Mouse (Mus musculus) ES-Bruce4 (cell line): ENCODE results near the gene Sphk2. TPM values are rescaled to one million over a fixed set of nuclear protein-coding genes. Genes with fewer than 3 reads are reported as not detected.

ENCODE experiments used
- H3K27ac ChIP-seq: 2 replicates; pipeline ENCODE4 v1.5.1; 2012; ENCODE audit warnings: low read length, inconsistent platforms; ENCODE audit not compliant: insufficient read depth
- H3K27me3 ChIP-seq: 2 replicates; pipeline ENCODE4 v1.6.1; 2012; ENCODE audit warnings: mild to moderate bottlenecking, low read length, inconsistent platforms; ENCODE audit not compliant: control insufficient read depth, poor library complexity, insufficient read depth, severe bottlenecking
- H3K36me3 ChIP-seq: 2 replicates; pipeline ENCODE4 v1.6.1; 2012; ENCODE audit warnings: inconsistent platforms, mild to moderate bottlenecking, low read length, moderate library complexity; ENCODE audit not compliant: control insufficient read depth, poor library complexity, insufficient read depth, severe bottlenecking
- H3K4me1 ChIP-seq: one replicate; pipeline ENCODE4 v1.8.1; 2011; ENCODE audit warnings: low read length; ENCODE audit not compliant: control insufficient read depth, insufficient read depth
- H3K4me3 ChIP-seq: 2 replicates; pipeline ENCODE4 v1.5.1; 2011; ENCODE audit warnings: low read depth, mild to moderate bottlenecking, low read length
- H3K9ac ChIP-seq: 2 replicates; pipeline ENCODE4 v1.6.1; 2012; ENCODE audit warnings: low read depth, mild to moderate bottlenecking, inconsistent platforms; ENCODE audit not compliant: poor library complexity, severe bottlenecking
- H3K9me3 ChIP-seq: replicated peaks from 2 replicates; pipeline ENCODE4 v1.6.1; 2012; ENCODE audit warnings: mild to moderate bottlenecking, low read length, inconsistent platforms; ENCODE audit not compliant: control insufficient read depth, poor library complexity, insufficient read depth, severe bottlenecking
- CTCF ChIP-seq: IDR thresholded peaks from one replicate; pipeline ENCODE4 v1.8.1; 2011; ENCODE audit warnings: low read depth, low read length
- EP300 ChIP-seq: IDR thresholded peaks from 2 replicates; pipeline ENCODE4 v1.6.1; 2011; ENCODE audit warnings: low read depth, low read length; ENCODE audit not compliant: insufficient read depth
- POLR2A ChIP-seq: IDR thresholded peaks from one replicate; pipeline ENCODE4 v1.8.1; 2011; ENCODE audit warnings: low read length; ENCODE audit not compliant: insufficient read depth
- polyA plus RNA-seq: library from polyadenylated mRNA; stranded (reverse); fragments of >200 nt; gene quantifications from 2 replicates; pipeline ENCODE4 v1.2.4, GENCODE M21; 2011; ENCODE audit warnings: low read depth; ENCODE audit not compliant: missing spikeins, insufficient read depth, insufficient read length

Sphk2 gene
- polyA plus RNA-seq, 1 experiment = 10.4 TPM

DNA sequence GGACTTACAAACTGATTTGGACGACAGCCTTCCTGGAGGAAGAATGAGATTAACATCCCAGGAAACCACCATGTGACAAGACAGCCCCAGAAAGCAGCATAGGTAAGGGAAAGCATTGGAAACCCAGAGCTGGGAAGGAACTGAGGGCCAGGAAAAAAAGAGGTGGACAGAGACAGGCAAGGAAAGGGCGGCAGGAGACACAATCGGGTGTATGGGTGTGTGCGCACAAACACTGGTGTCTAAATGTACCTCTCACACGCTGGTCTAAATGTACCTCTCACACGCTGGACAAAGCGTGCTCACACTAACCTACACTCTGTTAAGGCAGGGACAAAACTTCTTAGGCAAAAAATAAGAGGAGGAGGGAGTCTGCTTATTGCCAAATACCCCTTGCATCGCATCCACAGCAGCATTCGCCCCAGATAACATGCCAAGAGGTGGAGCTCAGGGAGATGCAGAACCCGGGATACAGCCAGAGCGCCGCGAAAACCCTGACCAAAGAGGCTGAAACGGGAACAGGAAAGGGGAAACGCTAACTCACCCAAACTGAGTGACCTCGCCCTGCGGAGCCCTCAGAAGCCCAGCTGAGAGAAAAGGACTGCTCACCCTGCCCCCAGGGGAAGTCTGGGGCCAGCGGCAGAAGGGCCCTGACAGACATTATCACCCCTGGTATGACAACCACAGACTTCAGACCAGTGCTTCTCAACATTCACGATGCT lies 1.9 kb downstream of the Sphk2 start:
- Histone ChIP-seq H3K27ac (peak overlapping the region; percentile 7; the same call in 1 of the 2 replicates), H3K9ac (no peak overlapping the region; the same call in 1 of the 2 replicates), H3K4me3 (peak overlapping the region; percentile 27), H3K4me1 (no peaks in the 10 kb centered on the region), H3K36me3 (peaks cover 25% of the 10 kb centered on the region), H3K27me3 (no peaks in the 10 kb centered on the region), H3K9me3 (no peaks in the 10 kb centered on the region)
- no peak for TF ChIP-seq POLR2A
- no peak for TF ChIP-seq EP300
- no peak for TF ChIP-seq CTCF

DNA sequence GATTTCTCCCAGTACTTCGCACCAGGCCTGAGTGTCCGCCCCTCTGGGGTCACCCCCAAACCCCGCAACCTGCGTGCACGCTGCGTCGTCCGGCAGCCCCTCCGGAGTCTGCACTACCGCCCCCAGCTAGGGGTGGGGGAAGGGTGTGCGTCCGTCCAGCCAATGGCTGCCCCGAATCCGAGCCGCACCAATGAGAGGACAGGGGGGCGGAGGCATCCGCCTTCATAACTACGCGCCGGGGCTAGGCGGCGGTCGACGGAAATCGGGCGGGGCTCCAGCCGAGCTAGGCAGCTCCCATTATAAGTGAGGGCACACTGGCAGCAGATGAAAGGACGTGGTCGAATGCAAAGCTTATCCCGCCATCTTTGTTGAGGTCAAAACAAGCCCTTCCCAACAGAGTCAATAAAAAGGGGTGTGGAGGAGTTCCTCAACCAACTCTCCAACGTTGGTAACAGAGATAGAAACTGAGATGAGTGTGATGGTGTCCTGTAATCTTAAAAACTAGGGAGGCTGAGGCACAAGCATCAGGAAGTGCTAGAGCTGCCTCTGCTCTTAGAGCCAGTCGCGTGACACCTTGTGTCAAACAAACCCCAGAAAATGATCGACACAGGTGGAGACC lies 2.6 kb downstream of the Sphk2 start, which contains the start of gene Rpl18:
Gene Rpl18 (plus strand): TSS at position 368 of the 619 bp plus-strand sequence.
- Histone ChIP-seq H3K36me3 (peaks cover 22% of the 10 kb centered on the region), H3K9me3 (no peaks in the 10 kb centered on the region), H3K4me1 (no peaks in the 10 kb centered on the region), H3K27ac (peak within 1 kb of the TSS; percentile 8), H3K27me3 (no peaks in the 10 kb centered on the region), H3K4me3 (peak within 1 kb of the TSS; percentile 81), H3K9ac (peak within 1 kb of the TSS; percentile 43)
- no peak for TF ChIP-seq POLR2A
- no peak for TF ChIP-seq CTCF
- no peak for TF ChIP-seq EP300

DNA sequence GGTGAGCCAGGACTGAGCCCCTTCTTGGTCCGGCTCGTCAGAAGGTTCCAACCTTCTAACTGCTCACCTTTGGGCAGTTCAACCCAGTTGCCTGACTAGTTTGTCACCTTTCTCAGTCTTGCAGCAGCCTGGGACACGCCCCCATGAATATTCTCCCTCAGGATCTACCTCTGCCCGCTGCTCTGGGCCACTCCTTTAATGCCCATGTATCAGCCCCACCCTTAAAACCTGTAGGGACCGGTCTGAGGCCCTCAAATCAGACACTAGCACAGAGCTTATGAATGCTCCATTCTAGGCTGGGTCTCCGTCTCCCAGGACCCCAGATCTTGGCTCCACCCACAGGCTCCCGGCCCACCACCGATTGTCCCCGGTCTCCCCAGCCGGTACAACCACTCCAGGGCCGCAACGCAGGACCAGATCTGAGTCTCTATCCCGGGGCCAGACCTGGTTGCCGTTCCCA lies 3.1 kb downstream of the Sphk2 start:
- no peaks in the 10 kb centered on the region for H3K27me3 ChIP-seq
- no peaks in the 10 kb centered on the region for H3K9me3 ChIP-seq
- H3K4me1 ChIP-seq = peaks cover 1% of the 10 kb centered on the region
- H3K9ac ChIP-seq = peak overlapping the region; percentile 43
- H3K4me3 ChIP-seq = peak overlapping the region; percentile 81
- peaks cover 17% of the 10 kb centered on the region for H3K36me3 ChIP-seq
- H3K27ac ChIP-seq = peak overlapping the region; percentile 8; the same call in 1 of the 2 replicates
- TF ChIP-seq POLR2A = no peak
- TF ChIP-seq CTCF = no peak
- no peak for TF ChIP-seq EP300

DNA sequence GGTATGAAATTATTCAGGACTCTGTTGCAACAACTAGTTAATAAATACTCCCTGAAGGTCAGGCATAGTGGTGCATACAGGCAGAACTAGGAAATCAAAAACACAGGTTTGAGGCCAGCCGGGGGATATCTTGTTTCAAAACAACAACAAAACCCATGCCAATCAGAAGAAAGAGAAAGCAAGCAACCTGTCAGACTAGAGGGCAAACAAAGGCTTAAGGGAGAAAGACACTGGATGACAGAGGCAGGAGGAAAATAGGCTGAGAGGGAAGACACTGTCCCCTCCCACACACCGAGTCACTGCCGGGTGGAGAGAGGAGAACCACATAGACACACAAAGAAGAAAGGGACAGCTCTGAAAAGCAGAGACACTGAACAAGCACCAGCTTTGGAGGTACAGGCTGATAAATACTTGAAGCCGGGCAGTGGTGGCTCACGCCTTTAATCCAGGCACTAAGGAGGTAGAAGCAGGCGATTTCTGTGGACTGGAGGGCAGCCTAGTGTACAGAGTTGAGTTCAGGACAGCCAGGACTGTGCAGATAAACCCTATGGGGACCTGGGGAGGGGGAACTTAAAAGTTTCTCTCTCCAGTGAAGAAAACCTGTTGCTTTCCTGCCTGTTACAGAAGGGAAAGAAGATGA lies 3.8 kb downstream of the Sphk2 start:
- H3K4me1 ChIP-seq = peaks cover 3% of the 10 kb centered on the region
- TF ChIP-seq EP300 = no peak
- H3K27ac ChIP-seq = no peak overlapping the region
- peaks cover 11% of the 10 kb centered on the region for H3K36me3 ChIP-seq
- H3K9me3 ChIP-seq = no peaks in the 10 kb centered on the region
- no peaks in the 10 kb centered on the region for H3K27me3 ChIP-seq
- H3K9ac ChIP-seq = peak overlapping the region; percentile 43; the same call in 1 of the 2 replicates
- peak overlapping the region; percentile 81; the same call in 1 of the 2 replicates for H3K4me3 ChIP-seq

DNA sequence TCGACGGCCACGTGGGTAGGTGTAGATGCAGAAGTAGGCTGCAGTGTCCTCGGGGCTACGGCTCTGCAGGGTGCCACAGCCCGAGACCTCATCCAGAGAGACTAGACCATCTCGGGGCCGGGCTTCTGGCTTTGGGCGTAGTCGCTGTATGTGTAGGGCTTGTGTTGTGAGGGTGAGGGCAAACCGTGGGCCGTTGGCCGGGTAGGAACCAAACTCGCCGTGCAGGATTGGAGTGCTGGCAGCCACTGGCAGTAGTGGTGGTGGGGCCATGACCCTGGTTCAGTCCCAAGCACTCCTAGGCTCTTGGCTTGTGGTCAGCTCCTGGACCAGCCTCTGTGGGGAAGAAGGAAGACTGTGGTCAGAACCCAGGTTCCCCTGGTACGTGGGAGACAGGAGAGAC lies 4.4 kb downstream of the Sphk2 start:
- peaks cover 6% of the 10 kb centered on the region; the same call in 1 of the 2 replicates for H3K36me3 ChIP-seq

More for the DNA sequence above, 4.4 kb downstream of the Sphk2 start:
- Histone ChIP-seq H3K27me3 (no peaks in the 10 kb centered on the region), H3K4me3 (no peak overlapping the region), H3K9ac (no peak overlapping the region), H3K9me3 (no peaks in the 10 kb centered on the region), H3K27ac (no peak overlapping the region), H3K4me1 (peaks cover 5% of the 10 kb centered on the region)
- TF ChIP-seq EP300 (no peak), POLR2A (no peak), CTCF (no peak)
